Mouse (Mus musculus): ENCODE data around the gene Gramd1a. TPM values are rescaled to one million over a fixed set of nuclear protein-coding genes. Genes with fewer than 3 reads are reported as not detected.

Gramd1a gene
- 10 to 100 TPM; 39.4 to 60.0 TPM for total RNA-seq (2021)
- long read RNA-seq, experiment 1, partial matches to known transcripts = 20 of 33 reads
- long read RNA-seq, experiment 1, other reads (novel, unspliced or antisense) = 13 of 33 reads
- long read RNA-seq, experiment 2, partial matches to known transcripts = 12 of 52 reads
- long read RNA-seq, experiment 2, other reads (novel, unspliced or antisense) = 40 of 52 reads

DNA sequence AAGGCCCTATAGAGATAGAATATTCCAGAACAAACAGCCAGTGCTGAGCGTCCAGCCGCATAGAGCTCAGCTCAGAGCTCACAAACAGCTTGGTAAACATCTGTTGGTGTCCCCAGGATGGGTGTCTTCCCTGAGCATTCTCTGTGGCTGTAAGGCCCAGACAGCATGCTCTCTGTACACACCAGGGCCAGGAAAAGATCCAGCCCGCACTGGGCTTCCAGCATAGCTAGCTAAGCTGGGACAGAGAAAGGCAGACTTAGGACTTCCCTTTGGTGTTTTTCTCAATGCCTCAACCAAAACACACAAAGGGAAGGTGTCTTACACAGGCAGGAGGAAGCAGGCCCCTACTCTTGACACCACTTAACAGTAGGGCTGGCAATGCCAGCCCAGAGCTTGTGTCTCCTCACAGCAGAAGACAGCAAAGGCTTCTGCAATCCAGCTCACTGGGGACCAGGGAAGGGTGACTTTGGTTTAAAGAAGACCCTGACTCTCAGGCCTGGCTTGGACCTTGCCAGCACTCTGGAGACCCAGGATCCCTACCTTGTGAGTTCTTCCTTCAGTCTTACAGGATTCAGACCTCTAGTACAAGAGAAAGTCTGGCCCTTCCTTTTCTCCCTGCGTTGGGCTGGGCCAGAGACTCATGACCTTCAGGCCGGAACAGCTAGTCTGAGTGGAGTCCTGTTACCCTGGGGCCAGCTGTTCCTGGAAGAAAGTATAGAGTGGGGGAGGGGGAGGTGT lies at the start of gene Gramd1a:
Gene Gramd1a (minus strand): TSS at position 601 of the 738 bp plus-strand sequence.
- peak; percentile 68 for DNase-seq

DNA sequence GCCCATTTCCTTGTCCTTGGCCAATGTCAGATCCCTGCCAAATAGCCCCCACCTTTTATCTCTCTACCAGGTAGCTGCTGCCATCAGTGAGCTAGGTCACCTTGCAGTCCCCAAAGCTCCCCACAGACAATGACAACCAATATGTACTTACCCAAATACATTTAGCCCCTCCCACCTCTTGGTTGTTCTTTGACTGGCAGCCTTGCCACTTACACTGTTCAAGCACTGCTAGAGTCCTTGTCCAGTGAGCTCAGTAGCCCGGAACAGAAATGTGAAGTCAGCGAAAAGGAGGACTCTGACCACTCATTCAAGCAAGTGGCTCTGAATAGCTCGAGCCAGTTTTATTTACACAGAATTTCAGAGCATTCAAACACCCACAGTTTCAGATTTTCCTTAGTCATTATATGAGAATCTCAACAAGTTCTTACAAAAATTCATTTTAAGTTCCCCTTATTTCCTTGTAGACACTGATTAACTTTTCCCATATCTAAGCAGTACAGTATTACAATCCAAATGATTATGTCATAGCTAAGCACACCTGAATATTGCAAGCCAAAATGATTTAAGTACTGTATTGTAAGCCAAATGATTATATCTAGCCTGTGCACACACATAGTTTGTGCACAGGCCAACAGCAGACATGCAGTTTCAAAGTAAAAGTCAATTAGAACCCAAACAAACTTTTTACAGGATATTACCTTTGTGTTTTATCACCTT lies 40.1 kb upstream of the Gramd1a start:
- no peak for DNase-seq

DNA sequence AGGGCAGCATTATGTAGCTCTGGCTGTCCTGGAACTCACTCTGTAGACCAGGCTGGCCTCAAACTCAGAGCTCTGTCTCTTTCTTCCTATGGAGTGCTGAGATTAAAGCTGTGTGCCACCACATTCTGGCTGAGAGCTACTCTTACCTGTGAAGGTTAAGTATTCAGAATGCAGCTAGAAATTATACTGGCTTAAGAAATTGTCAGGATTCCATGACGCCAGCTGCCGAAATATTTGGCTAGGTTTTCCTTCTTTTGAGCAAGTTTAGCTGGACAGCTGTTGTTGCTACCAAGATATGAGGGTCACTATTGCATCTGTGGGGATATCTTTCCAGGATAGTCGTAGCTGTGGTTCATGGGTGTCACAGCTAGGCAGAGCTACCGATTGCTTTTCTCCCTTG lies 29.0 kb upstream of the Gramd1a start:
- no peak for DNase-seq

DNA sequence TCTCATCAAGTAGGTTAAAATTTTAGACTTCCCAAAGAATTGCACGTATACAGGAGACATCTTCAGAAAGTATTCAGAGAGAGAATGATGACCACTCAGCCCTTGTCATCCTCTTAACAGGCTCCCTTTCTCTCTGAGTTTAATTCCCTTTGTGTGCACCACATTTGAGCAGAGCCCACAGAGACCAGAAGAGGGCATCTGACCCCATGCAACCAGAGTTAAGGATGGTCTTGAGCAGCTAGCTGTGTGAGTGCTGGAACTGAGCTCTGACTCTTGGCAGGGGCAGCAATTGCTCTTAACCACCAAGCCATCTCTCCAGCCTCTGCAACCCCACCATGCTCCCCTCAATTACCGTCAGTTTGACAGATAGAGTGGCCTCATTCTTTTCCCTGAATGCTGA lies 27.2 kb upstream of the Gramd1a start:
- no peak for DNase-seq

DNA sequence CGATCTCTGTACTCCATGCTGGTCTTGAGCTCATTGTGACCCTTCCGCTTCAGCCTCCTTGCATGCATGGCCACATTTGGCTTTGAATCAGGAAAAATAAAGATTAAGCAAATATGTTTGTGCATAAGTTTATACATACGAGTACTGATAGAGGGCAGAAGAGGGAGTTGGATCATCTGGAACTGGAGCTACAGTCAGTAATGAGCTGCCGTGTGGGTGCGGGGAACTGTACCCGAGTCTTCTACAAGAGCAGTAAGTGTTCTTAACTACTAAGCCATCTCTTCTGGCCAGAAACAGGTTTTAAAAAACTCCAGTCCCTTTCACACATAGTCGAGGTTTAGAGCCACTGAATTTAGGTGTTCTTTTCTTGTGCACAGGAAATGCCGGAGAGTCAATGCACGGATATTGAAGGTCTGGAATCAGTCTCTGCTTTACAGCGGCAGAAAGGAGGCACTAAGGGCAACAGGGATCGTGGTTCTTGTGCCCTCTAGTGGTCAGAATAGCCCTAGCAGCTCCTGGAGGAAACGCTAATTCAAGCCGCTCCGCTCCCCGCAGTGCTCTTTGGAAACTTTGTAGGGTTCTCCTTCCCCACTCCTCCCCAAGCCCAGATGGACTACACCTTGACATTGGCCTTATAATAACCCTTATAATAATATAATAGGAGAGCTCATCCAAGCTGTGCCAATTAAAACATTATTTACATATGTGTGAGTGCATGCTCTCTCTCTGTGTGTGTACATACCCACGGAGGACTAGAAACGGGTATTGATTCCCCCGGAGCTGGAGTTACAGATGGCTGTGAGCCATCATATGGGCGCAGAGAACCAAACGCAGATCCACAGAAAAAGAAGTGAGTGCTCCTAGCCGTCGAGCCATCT lies 21.4 kb upstream of the Gramd1a start:
- peak; percentile 84 for DNase-seq

DNA sequence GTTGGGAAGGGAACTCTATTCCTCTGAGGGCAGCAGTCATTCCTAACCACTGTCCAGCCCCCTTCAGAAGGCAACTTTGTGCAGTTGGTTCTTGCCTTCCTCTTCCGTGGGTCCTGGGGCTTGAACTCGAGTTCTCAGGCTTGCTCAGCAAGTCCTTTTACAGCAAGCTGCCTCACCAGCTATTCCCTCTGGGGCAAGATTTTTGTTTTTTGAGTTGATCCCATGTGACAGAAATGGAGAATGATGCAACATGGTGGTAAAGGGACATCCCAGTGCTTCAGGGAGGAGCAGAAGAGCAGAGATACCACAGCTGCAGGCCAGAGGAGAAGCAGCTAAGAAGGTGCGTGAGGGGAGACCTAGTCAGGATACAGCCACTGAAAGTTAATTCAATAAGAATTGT lies 19.4 kb upstream of the Gramd1a start:
- no peak for DNase-seq

DNA sequence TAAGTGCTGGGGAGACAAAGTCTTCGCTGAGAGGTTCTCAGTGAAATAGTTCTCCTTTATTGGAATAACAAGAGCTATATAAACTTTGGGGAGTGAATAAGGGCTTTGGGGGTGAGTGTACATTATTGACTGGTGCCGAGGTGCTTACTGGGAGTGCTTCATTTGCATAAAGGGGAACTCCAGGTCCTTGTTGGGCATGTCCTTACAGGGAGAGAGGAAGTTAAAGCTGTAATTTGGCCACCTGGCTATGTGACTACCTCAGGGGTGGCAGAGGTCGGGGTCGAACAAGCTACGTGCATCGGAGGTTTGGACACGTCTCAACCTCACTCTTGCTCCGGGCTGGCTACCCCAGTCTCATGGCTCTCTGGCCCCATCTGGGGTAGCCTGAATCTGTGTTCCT lies 18.8 kb upstream of the Gramd1a start:
- no peak for DNase-seq

DNA sequence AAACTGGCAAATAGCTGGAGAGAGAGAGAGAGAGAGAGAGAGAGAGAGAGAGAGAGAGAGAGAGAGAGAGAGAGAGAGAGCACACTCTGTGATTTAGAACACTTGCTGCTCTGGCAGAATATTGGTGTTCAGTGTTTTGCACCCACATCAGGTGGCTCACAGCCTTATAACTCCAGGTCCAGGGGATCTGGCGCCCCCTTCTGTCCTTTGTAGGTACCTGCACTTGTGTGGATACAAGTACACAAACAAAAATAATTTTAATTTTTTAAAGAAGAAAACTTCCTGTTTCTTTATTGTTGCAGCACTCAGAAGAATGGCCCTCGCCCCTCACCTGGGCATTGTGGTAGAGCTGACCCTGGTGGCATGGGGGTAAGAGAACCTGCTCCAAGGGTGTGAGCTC lies 16.5 kb upstream of the Gramd1a start:
- peak; percentile 68 for DNase-seq

DNA sequence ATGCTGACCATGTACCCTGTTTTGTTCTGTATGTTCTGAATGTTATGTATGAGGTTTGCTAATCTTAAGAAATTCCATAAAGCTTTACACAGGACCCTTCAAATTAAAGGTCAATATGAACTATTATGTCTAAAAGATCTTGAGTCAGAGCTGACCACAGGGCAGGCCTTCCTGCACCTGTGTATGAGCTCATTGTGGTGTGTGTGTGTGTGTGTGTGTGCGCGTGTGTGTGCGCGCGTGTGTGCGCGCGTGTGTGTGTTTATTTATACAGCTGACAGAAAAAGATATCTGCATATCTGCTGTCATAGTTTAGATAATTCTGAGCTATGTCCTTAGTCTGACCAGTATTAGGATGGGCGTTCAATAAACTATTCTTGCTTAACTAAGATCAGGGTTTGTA lies 14.8 kb upstream of the Gramd1a start:
- DNase-seq = no peak

DNA sequence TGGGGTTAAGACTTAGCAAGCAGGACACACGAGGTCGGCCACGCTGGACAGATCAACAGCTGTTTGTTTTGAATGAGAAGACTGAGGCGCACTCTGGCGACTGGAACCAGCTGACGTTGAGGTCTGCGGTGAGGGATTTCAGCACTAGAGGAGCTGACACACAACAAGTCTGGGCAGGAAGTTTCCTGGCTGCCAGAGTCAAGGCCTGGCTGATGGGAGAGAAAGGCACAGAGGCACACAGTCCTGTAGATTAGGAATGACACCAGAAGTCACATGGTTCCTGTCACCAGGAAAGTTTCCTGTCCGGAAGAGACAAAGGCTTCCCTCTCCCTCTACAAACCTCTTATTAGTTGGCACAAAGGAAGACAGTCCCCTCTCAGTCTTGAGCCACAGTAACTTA lies 12.7 kb upstream of the Gramd1a start:
- DNase-seq = peak; percentile 19

DNA sequence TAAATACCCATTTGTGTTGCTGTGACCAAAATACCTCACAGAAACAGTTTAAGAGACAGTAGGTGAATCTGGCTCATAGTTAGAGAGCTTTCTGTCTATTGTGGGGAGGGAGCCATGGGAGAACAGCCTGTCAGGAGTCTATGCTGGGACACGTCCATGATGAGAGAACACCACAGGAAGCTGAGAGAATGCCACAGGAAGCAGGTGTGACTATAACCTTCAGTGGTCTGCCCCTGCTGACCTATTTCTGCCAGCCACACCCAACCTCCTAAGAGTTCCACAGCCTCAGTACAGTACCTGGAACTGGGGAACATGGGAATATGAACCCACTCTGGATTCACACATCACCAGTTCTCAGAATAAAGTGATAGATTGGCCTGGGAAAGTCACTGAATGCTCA lies 9.1 kb upstream of the Gramd1a start:
- DNase-seq = no peak

DNA sequence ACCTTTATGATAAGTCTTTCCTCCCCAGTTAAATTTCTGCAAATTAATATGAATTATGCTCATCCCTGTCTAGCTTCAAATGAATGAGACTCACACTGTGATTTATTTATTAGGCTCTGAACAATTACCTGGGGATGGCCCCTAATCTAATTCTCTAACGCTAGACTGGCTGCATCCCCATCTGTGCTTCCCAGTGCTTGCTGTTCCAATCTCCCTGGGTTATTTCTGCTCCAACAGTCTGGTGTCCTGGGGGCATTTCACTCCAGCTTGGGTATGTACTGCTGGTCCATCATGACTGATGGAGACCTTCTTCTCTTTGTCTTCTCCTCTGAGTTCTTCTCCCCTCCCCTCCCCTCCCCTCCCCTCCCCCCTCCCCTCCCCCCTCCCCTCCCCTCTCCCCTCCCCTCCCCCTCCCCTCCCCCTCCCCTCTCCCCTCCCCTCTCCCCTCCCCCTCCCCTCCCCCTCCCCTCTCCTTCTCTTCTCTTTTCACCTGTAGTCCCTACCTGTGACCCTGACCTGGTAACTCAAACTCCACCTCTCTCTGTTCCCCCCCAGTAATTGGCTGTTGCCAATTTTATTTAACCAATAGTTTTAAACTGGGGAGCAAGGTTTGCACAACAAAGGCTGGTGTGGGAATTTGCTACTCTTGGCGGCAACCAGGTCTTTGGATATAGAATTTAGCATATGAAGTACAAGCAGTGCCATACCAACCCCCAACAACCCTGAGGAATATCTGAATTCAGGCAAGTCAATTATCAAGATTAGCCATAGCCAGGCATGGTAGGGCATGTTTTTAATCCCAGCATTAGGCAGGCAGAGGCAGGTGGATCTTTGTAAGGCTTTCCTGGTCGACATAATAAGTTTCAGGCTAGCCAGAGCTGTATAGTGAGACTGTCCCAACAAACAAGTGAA lies 8.2 kb upstream of the Gramd1a start:
- DNase-seq = no peak

DNA sequence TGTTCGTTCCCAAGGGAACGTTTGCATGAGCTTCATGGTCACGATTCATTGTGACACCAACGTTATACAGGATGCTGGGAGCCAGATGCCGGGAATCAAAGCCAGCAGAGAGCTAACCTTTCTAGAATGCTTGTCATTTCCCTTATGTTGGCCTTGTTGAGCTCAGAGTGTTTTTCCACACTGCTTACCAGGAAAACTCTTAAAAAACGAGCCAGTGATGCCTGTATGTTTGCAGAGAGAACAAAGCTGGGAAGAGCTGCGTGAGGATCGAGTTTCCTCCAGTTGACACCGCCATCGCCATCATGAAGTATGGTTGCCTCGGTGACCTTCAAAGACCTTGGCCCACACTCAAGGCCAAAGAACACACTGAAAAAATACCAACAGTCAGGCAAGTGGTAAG lies 6.6 kb upstream of the Gramd1a start:
- DNase-seq = peak; percentile 23

DNA sequence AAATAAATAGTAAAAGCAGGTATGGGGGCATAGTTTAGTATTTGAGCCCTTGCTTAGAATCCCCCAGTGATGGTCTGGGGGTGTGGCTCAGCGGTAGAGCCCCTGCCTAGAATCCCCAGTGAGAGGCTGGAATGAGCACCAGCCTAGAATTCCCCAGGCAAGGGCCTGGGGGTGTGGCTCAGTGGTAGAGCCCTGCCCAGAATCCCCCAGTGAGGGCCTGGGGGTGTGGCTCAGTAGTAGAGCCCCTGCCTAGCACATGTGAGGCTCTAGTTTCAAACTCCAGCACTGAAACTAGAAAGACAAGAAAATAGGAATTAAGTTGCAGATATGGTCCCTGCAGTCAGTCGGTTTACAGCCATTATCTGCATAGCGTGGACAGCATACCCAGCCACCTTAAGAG lies 6.1 kb upstream of the Gramd1a start:
- no peak for DNase-seq

DNA sequence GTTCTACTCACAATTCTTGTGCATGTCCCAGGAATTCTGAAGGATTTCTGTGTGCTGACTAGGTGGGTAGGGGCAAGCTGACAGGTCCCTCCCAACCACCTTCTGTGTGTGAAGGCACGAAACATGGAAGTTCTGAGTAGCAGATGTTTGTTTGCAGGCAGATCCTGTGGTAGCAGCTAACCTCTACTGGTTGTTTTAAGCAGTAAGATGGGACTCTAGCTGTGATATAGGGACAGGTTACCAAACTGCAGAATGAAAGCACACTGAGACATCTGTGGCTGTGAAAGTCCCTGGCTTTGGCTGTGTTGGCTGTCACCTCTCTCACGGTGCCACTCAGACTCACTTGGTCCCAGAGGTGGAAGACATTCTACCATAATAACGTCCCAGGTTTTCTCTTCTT lies 5.5 kb upstream of the Gramd1a start:
- no peak for DNase-seq

DNA sequence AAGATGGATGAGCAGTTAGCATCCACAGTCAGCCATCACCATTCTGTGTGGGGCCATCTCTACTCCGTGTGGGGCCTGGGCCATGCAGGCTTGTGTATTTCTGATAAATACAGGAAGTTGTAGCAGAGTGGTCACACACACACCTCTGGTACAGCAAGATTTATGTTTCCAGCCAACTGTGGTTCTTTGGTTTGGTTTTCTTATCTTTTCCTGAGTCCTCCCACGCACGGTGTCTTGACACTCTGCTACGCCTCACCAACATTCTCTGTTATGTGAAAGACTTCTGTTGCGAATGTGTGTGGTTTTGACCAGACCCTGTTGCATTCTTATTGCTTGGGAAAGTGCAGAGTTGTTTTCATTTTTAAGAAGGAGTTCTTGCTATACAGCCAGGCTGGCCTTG lies 5.1 kb upstream of the Gramd1a start:
- DNase-seq = no peak

DNA sequence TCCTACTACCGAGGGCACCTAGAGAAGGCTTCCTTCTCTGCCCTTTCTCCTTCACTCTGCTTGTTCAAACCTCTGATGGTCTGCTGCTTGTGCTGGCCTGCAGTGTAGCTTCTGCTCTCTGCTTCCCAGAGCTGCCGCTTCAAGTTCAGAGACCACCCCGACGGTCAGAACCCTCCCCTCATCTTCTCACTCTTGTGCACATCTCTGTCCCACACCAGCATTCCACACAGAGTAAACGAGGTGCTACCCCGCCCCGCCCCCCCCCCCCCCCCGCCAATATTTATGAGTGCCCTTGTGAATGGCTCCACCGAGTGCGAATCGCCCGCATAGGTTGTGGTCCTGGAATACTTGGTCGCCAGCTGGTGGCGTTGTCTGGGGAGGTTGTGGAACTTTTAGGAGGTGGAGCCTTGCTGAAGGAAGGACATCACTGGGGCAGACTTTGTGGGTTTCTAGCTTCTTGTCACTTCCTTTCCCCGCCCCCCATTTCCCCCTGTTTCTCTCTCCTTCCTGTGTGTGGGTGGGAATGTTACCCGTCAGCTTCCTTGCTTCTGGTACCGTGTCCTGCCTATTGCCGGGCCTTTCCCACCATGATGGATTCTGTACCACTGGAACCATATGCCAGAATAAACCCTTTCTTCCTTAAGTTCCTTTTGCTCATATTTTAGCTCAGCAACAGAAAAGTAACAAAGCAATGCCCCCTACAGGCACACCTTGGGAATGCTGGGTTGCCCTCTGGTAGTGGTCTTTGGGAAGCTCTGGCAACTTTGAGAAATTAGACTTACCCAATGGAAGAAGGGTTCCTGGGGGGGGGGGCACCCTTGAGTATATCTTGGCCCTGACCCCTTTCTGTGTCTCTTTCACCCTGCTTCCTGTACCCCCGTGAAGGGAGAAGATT lies 585 bp upstream of the Gramd1a start:
- no peak for DNase-seq

DNA sequence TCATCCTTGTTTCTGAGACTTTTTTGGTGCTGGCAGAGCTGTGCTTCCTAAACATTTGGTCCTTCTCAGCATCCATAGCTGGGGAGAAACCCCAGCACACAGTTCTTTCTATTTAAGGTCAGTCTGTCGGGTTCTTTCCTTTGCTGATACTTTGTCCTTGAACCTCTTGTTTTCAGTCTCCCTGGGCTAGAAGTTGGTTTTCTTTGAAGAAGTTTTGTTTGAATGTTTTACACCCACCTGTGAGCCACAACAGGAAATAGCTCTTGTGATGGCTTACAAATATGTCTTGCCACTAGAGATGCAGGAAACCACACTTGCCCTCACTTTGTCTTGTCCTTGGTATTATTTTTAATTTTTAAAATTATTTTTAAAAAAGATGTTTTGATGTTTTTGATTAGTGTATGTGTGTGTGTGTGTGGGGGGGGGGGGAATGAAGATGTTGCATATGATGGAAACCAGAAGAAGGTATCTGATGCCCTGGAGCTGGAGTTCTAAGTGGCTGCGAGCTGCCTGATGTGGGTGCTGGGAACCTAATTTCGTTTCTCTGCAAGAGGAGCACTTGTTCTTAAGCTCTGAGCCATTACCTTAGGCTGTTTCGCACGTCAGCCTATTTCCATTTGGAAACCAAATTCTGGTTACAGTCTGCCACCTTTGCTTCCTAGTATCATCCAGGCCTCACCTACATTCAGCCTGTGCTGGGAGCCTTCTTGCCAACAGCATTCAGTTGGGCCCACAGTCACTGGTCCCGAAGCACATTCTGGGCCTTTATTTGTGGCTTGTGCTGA lies 2.0 kb downstream of the Gramd1a start:
- no peak for DNase-seq

Data from adrenal gland, postnatal 10 days (tissue).